Mouse (Mus musculus): ENCODE data around the gene Kmt2d.

The Kmt2d gene

DNA sequence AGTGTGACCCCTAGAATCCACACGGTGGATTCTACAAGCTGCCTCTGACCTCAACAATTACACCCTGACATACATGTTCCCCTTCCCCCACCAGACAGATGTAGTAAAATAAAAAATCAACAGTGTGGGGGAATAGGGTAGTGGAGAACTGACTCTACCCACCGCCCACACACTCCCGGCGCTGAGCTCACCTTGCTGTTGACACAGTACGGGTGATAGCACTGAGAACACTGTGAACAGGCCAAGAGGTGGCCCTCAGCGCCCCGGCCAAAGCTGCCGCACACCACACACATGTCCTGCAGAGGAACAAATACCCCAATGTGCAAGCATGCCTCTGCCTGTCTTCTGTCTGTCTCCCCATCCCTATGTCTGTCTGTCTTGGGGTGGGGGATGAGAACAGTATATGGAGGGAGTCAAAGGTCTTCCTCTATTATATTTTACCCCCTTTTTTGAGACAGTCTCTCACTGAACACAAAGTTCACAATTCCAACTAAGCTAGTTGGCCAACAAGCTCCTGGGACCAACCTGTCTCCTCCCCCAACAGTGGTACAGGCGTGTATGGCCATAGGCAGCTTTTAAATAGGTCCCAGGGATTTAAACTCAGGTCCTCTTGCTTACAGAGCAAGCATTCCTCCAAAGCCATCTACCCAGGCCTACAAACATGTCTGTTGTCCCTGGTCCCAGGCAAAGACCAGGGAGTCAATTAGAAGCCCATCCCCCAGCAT is 11.5 kb downstream of the Kmt2d start:
- DNase-seq (ENCODE audit: low read depth, low spot score), result no peak

GRCm38 (mm10) chr15:98854214-98854613 is 16.8 kb downstream of the Kmt2d start:
- no peak for DNase-seq (ENCODE audit: low read depth, low spot score)

DNA sequence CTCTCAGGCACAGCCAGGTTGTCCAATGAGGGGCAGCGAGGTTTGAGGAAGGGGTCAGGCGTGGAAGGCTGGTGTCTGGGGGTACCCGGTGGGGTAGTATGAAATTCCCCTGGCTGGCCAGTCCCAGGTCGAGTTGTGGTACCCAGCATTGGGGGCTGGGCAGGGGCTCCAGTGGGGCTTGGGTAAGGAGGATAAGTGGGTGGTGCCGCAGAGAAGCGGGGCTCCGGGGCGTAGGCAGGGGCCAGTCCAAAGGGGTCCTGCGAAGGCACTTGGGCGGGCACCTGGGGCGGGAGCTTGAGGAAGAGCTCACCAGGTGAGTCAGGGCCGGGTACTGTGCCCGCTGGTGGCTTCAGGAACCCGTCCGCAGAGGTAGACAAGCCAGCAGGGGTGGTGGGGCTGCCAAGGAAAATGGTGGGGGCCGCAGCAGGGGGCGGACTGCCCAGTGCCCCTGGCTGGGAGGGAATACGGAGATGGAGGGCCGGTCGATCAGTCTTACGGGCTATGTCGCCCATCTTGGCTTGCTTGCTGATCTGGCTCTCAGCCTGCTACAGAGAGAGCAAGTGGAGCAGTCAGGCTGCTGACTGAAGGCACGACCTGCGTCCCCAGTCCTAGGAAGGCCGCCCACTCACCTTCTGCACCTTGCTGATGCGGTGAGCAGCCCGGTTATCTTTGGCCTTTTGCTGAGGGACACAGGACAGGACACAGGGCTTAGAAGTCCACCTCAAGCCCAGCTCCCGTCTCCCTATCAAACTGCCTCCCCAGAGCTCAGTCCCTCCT is 17.7 kb downstream of the Kmt2d start:
- DNase-seq (ENCODE audit: low read depth, low spot score), result no peak

- no peak for DNase-seq (ENCODE audit: low read depth, low spot score)
These were observed 18.3 kb downstream of the Kmt2d start for GRCm38 (mm10) chr15:98852733-98853132.

GRCm38 (mm10) chr15:98852071-98852470 is 18.9 kb downstream of the Kmt2d start:
- DNase-seq (ENCODE audit: low read depth, low spot score), result no peak

DNA sequence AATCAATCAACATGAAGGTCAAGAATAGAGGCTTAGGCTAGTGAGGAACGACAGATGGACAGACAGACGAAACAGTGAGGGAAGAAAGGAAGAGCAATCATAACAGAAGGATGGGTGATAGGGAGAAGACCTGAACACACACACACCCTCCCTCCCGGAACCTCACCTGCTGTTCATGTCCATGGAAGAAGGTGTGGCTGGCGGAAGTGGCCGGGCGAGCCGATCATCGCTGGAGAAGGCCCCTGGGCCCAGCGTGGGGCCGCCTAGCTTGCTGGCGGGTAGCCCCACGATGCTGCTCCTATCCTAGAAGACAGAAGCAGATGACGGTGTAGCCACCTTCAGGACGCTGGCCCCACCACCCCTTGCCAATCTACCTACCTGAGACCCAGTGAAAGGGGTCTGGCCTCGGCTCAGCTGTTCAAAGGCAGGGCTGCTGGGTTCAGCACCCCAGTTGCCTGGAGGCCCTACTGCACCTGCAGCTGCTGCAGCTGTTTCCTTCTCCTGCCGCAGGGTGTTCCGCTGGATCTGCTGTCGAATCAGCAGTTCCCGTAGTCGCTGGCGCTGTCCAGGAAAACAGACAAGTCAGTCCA is 19.7 kb downstream of the Kmt2d start:
- no peak for DNase-seq (ENCODE audit: low read depth, low spot score)

- DNase-seq (ENCODE audit: low read depth, low spot score), result no peak
These were observed 20.3 kb downstream of the Kmt2d start for GRCm38 (mm10) chr15:98850668-98851067.

- DNase-seq (ENCODE audit: low read depth, low spot score), result no peak
These were observed 20.9 kb downstream of the Kmt2d start for GRCm38 (mm10) chr15:98849956-98850600.

DNA sequence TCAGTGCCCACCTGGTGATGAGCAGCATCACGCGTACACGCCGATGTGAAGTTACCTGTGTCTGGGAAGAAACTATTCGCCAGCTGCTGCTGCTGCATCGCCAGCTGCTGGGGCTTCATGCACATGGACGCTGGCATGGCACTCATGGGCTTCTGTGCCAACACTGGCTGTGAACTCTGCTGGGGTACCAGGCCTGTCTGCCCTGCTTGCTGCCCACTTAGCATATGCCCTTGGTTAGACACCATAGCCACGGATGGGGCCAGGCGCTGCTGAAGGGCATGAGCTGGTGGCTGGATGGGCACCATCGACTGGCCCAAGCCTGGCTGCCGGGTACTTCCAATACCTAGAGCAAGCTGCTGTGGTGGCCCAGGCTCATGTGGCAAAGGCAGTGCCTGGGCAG is 21.8 kb downstream of the Kmt2d start:
- no peak for DNase-seq (ENCODE audit: low read depth, low spot score)

- no peak for DNase-seq (ENCODE audit: low read depth, low spot score)
These were observed 24.9 kb downstream of the Kmt2d start for GRCm38 (mm10) chr15:98846140-98846539.

GRCm38 (mm10) chr15:98845149-98845548 is 25.9 kb downstream of the Kmt2d start:
- no peak for DNase-seq (ENCODE audit: low read depth, low spot score)

- DNase-seq (ENCODE audit: low read depth, low spot score), result no peak
These were observed 27.3 kb downstream of the Kmt2d start for GRCm38 (mm10) chr15:98843595-98844223.

DNA sequence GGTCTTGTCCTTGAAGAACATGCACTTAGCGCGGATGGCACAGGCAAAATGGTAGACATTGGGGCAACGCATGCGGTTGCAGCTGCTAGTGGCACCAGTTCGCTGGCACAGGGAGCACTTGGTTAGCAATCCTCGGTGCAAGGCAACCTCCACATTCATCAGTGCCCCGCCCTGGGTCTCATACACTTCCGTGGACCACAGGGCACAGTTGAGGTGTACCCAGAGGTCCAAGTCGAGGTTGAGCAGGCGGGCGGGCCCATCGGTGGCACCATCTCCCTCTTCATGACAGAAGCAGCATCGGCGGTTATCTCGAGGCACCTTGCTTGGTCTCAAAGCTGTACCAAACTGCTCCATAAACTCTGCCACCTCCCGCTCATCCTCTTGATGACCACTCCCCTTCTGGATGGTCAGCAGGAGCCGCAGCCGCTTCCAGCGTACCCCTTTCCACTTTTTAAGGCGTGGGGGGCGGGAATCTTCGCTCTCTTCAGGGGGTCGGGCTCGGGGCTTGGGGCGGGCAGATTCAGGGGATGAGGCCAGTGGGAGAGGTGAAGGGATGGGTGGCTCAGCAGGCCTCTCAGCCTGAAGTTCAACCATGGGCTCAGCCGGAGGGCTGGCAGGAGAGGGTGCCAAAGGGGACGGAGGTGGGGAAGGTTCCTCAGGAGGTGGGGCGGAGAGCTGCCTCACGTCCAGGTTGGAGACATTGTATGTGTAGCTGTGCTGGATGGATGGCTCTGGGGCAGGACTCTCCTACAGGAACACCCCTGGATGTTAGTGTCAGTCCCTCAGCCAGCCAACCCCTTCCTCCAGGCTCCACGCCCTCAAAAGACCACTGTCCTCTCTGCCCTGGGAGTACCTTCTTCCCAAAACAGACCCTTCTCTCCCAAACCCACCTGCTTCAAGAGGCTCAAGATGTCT is 31.1 kb downstream of the Kmt2d start:
- no peak for DNase-seq (ENCODE audit: low read depth, low spot score)

DNA sequence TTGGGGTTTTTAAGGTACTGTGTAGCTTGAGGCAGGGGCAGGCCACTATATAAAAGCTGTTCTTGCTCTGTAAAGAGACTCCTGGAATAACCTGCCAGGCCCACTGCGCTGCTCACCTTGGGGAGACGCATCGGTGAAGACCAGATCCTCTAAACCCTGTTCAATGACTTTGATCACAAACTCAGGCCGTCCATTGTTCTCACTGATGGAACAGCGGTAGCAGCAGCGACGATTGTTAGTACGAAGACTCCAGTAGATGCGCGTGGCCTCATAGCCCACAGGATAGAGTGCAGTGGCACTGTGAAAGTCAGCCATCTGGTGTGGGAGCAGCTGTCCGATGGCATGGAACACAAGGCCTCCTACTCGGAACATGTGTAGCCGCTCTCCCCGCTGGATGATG is 31.8 kb downstream of the Kmt2d start:
- no peak for DNase-seq (ENCODE audit: low read depth, low spot score)

GRCm38 (mm10) chr15:98837743-98838103 is 33.3 kb downstream of the Kmt2d start:
- no peak for DNase-seq (ENCODE audit: low read depth, low spot score)

DNA sequence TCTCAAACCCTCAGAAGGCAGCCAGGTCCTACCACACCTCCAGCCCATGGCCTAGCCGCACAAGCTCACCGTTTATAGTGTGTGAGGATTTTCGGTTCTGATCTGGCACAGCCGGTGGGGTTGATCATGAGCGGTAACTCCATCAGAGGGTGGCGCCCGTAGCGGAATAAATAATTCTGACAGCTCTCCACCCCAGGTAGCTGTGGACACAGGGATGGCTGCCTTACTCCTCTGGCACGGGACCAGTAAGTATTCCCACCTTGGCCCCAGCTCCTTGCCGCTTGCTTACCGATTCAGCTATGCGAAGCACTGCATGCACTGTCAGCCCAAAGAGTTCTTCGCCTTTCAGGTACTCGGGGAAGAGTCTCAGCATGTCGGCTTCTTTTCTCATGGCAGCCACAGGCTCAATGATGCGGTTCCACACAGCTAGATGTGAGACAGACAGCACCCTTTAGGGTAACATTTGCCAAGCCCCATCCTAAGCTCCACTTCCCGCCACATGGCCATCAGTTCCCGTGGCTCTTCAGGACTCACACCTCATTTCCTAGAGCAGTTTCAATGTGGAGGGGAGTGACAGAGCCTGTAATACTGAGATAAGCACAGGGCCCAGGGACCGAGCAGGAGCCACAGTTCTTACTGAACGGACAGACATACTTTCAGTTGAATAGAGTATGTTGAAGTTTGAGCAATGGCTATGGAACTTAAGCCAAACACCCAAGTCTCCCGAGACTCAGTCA is 33.8 kb downstream of the Kmt2d start:
- peak; percentile 66 for DNase-seq (ENCODE audit: low read depth, low spot score)

- DNase-seq (ENCODE audit: low read depth, low spot score), result no peak
These were observed 35.7 kb downstream of the Kmt2d start for GRCm38 (mm10) chr15:98835291-98835690.

DNA sequence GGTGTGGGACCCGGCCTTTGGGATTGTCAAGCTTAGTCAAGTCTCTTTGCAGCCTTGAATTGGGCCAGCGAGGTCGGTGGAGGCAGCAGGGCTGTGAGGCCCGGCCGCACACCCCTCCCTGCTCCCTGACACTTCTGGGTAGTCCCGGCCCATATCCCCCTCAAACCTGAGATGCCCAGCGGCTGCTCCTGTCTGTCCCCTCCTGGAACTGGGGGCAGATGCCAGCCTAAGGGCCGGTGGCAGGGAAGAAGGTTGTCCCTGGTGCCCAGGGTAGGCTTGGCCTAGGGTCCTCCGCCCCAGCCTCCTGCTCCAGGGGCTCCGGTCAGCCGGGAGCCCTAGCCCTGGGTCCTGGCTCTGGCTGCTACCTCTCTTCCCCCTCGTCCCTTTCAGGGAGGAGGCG is 36.9 kb downstream of the Kmt2d start:
- no peak for DNase-seq (ENCODE audit: low read depth, low spot score)

DNA sequence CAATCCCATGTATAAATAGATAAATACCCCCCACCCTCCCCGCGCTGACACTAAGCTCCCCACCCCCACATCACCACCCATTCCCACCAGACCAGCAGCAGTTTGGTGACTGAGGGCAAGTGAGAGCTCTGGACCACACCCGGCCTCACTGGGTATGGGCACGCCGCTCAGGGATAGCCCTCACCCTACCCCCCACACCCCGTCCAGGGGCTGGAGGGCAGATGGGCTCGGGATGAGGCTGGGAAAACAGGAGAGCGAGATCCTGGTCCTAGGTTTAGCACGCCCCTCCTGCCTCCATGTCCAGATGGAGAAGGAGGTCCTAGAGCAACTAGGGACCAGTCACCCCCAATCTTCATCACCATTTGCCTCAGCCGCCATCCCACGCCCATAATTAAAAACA is 37.7 kb downstream of the Kmt2d start:
- no peak for DNase-seq (ENCODE audit: low read depth, low spot score)

Measured in c-Kit-negative CD71-positive TER-119-positive erythroid progenitor cells, embryonic 14.5 days (primary cell).